Mouse (Mus musculus) forebrain, embryonic 16.5 days (tissue): ENCODE measurements at regions not wholly inside any gene's neighbourhood (a gene's known extent, or its start where the extent isn't known, plus 50 kb on each side); places are given as distances from the start of the nearest gene placed in this dataset.

ENCODE experiments used
- ATAC-seq: fragments of 200-750 bp; cut with Nextera tagmentation; 2 replicates; pipeline ENCODE4 v1.8.0; 2017; ENCODE audit warnings: mild to moderate bottlenecking, moderate library complexity
- H3K27ac ChIP-seq: fragments of 300-500 bp; sonication (generic); 2 replicates; pipeline ENCODE4 v1.5.1; 2014; ENCODE audit warnings: low read length, control low read depth
- H3K27me3 ChIP-seq: fragments of 300-500 bp; sonication (generic); replicated peaks from 2 replicates; pipeline ENCODE4 v1.6.1; 2014; ENCODE audit warnings: low read length; ENCODE audit not compliant: control insufficient read depth, insufficient read depth
- H3K36me3 ChIP-seq: fragments of 300-500 bp; sonication (generic); 2 replicates; pipeline ENCODE4 v1.6.1; 2014; ENCODE audit not compliant: control insufficient read depth, insufficient read depth
- H3K4me1 ChIP-seq: fragments of 300-500 bp; sonication (generic); replicated peaks from 2 replicates; pipeline ENCODE4 v1.6.1; 2014; ENCODE audit warnings: low read length; ENCODE audit not compliant: control insufficient read depth, insufficient read depth
- H3K4me2 ChIP-seq: fragments of 300-500 bp; sonication (generic); 2 replicates; pipeline ENCODE4 v1.6.1; 2014; ENCODE audit warnings: mild to moderate bottlenecking, low read length, control low read depth
- H3K4me3 ChIP-seq: fragments of 300-500 bp; sonication (generic); replicated peaks from 2 replicates; pipeline ENCODE4 v1.5.1; 2014; ENCODE audit warnings: mild to moderate bottlenecking, low read length, control low read depth
- H3K9ac ChIP-seq: fragments of 300-500 bp; sonication (generic); replicated peaks from 2 replicates; pipeline ENCODE4 v1.6.1; 2014; ENCODE audit warnings: low read depth, low read length, control low read depth
- H3K9me3 ChIP-seq: fragments of 300-500 bp; sonication (generic); 2 replicates; pipeline ENCODE4 v1.6.1; 2016; ENCODE audit warnings: low read length; ENCODE audit not compliant: control insufficient read depth
- WGBS: fragments of 180-500 bp; shearing (Covaris S2); extraction: QIAGEN DNeasy Blood & Tissue Kit; methylation state at CpG from one replicate; pipeline ENCODE4 v1.1.7; 2014; 5-methylcytosine and 5-hydroxymethylcytosine counted together

- Histone ChIP-seq H3K4me2 (no peak overlapping the region), H3K4me1 (no peaks in the 10 kb centered on the region; the same call in 1 of the 2 replicates), H3K27me3 (no peaks in the 10 kb centered on the region), H3K27ac (no peak overlapping the region), H3K9ac (no peak overlapping the region), H3K9me3 (no peaks in the 10 kb centered on the region), H3K36me3 (no peaks in the 10 kb centered on the region), H3K4me3 (no peak overlapping the region)
- WGBS = 66% methylated on average over 5 of the region's 5 CpGs
- no peak for ATAC-seq
Measured at GRCm38 (mm10) chr9:98174056-98174455, 113.2 kb upstream of the Nmnat3 start.

GRCm38 (mm10) chr9:98176701-98177380 is 110.4 kb upstream of the Nmnat3 start:
- H3K4me1 ChIP-seq = peaks cover 2% of the 10 kb centered on the region
- H3K9me3 ChIP-seq = no peaks in the 10 kb centered on the region
- no peaks in the 10 kb centered on the region for H3K36me3 ChIP-seq
- no peak overlapping the region for H3K9ac ChIP-seq
- WGBS = 47% methylated on average over 7 of the region's 7 CpGs
- H3K4me3 ChIP-seq = no peak overlapping the region
- peak; percentile 79 for ATAC-seq
- no peaks in the 10 kb centered on the region for H3K27me3 ChIP-seq
- H3K27ac ChIP-seq = no peak overlapping the region
- no peak overlapping the region for H3K4me2 ChIP-seq

- peaks cover 2% of the 10 kb centered on the region; the same call in 1 of the 2 replicates for H3K4me1 ChIP-seq
- WGBS = 27% methylated on average over 4 of the region's 4 CpGs
- no peak overlapping the region for H3K27ac ChIP-seq
- H3K4me2 ChIP-seq = no peak overlapping the region
- no peaks in the 10 kb centered on the region for H3K9me3 ChIP-seq
- H3K27me3 ChIP-seq = no peaks in the 10 kb centered on the region
- H3K36me3 ChIP-seq = no peaks in the 10 kb centered on the region
- no peak for ATAC-seq
- no peak overlapping the region for H3K9ac ChIP-seq
- H3K4me3 ChIP-seq = no peak overlapping the region
Measured at GRCm38 (mm10) chr9:98180766-98181165, 106.5 kb upstream of the Nmnat3 start.

GRCm38 (mm10) chr9:98186757-98187300 is 100.4 kb upstream of the Nmnat3 start:
- Histone ChIP-seq H3K4me3 (no peak overlapping the region), H3K27ac (no peak overlapping the region), H3K27me3 (no peaks in the 10 kb centered on the region), H3K9me3 (no peaks in the 10 kb centered on the region), H3K36me3 (no peaks in the 10 kb centered on the region), H3K9ac (no peak overlapping the region), H3K4me2 (no peak overlapping the region), H3K4me1 (no peaks in the 10 kb centered on the region)
- no peak for ATAC-seq
- WGBS = 76% methylated on average over 10 of the region's 10 CpGs

- Histone ChIP-seq H3K4me2 (no peak overlapping the region), H3K9me3 (no peaks in the 10 kb centered on the region), H3K4me3 (no peak overlapping the region), H3K27ac (no peak overlapping the region), H3K4me1 (no peaks in the 10 kb centered on the region), H3K27me3 (no peaks in the 10 kb centered on the region), H3K36me3 (no peaks in the 10 kb centered on the region), H3K9ac (no peak overlapping the region)
- 88% methylated on average over 2 of the region's 2 CpGs for WGBS
- no peak for ATAC-seq
Measured at GRCm38 (mm10) chr9:98194356-98194755, 92.9 kb upstream of the Nmnat3 start.

GRCm38 (mm10) chr9:98218824-98219223 is 68.4 kb upstream of the Nmnat3 start:
- Histone ChIP-seq H3K27me3 (no peaks in the 10 kb centered on the region), H3K9ac (no peak overlapping the region), H3K27ac (no peak overlapping the region), H3K4me2 (no peak overlapping the region), H3K9me3 (no peaks in the 10 kb centered on the region), H3K4me3 (no peak overlapping the region), H3K4me1 (peaks cover 7% of the 10 kb centered on the region), H3K36me3 (no peaks in the 10 kb centered on the region)
- ATAC-seq = no peak
- 61% methylated on average over 2 of the region's 2 CpGs for WGBS

GRCm38 (mm10) chr9:98220367-98220766 is 66.9 kb upstream of the Nmnat3 start:
- no peak overlapping the region for H3K27ac ChIP-seq

GRCm38 (mm10) chr9:98221766-98222165 is 65.5 kb upstream of the Nmnat3 start:
- H3K36me3 ChIP-seq = no peaks in the 10 kb centered on the region
- H3K4me3 ChIP-seq = no peak overlapping the region
- no peak overlapping the region for H3K4me2 ChIP-seq
- H3K4me1 ChIP-seq = peaks cover 7% of the 10 kb centered on the region
- no peaks in the 10 kb centered on the region for H3K9me3 ChIP-seq
- no peak overlapping the region for H3K9ac ChIP-seq
- WGBS = 13% methylated on average over 1 of the region's 1 CpGs
- peak; percentile 58 for ATAC-seq
- H3K27me3 ChIP-seq = no peaks in the 10 kb centered on the region
- no peak overlapping the region for H3K27ac ChIP-seq

More at GRCm38 (mm10) chr9:98220367-98220766, 66.9 kb upstream of the Nmnat3 start:
- H3K36me3 ChIP-seq = no peaks in the 10 kb centered on the region
- H3K4me3 ChIP-seq = no peak overlapping the region
- no peak overlapping the region for H3K4me2 ChIP-seq
- no peaks in the 10 kb centered on the region for H3K9me3 ChIP-seq
- WGBS = 14% methylated on average over 8 of the region's 8 CpGs
- no peak overlapping the region for H3K9ac ChIP-seq
- peaks cover 7% of the 10 kb centered on the region for H3K4me1 ChIP-seq
- peak; percentile 88 for ATAC-seq
- H3K27me3 ChIP-seq = no peaks in the 10 kb centered on the region

- WGBS = 94% methylated on average over 3 of the region's 3 CpGs
- ATAC-seq = no peak
- Histone ChIP-seq H3K27me3 (no peaks in the 10 kb centered on the region), H3K27ac (no peak overlapping the region), H3K4me2 (no peak overlapping the region), H3K9me3 (no peaks in the 10 kb centered on the region), H3K4me3 (no peak overlapping the region), H3K9ac (no peak overlapping the region), H3K4me1 (no peaks in the 10 kb centered on the region), H3K36me3 (no peaks in the 10 kb centered on the region)
Measured at GRCm38 (mm10) chr9:98228226-98228625, 59.0 kb upstream of the Nmnat3 start.
